Mouse (Mus musculus) mouse embryonic stem cell (cell line): Measurements from ENCODE around the gene Igsf9.

Experiments used
- in situ Hi-C, 2 experiments: fragments of 300-500 bp; cut with MboI; formaldehyde crosslinking; loops; 1 replicate in 1 of 2; 3 replicates in 1 of 2; pipeline ENCODE4 v1.14.3; 2019 to 2020; ENCODE audit warnings: low sequenced_read_pairs in 2 of 2, low pct_unique_long_range_greater_than_20kb in 1 of 2, mixed read lengths in 1 of 2; ENCODE audit not compliant: unreplicated experiment in 1 of 2

Gene Igsf9

GRCm38 (mm10) chr1:172481540-172482280, at the start of gene Igsf9:
Gene Igsf9 (plus strand): TSS chr1:172481788.
- in situ Hi-C loops: loop anchor here in 1 of 2 experiments (10.0 kb wide), 1 partner anchor 67 kb away; no protein-coding TSS in a partner anchor

GRCm38 (mm10) chr1:172431836-172432586, 49.6 kb upstream of the Igsf9 start:
- in situ Hi-C loops: no loop called here

GRCm38 (mm10) chr1:172432587-172432955, 49.0 kb upstream of the Igsf9 start:
- in situ Hi-C loops: no loop called here

- in situ Hi-C loops: no loop called here
Observed at GRCm38 (mm10) chr1:172433012-172433850, 48.4 kb upstream of the Igsf9 start.

- in situ Hi-C loops: no loop called here
Observed at GRCm38 (mm10) chr1:172433851-172434165, 47.8 kb upstream of the Igsf9 start.

GRCm38 (mm10) chr1:172436785-172437184, 44.8 kb upstream of the Igsf9 start:
- in situ Hi-C loops: no loop called here

GRCm38 (mm10) chr1:172438621-172439020, 43.0 kb upstream of the Igsf9 start:
- in situ Hi-C loops: no loop called here

- in situ Hi-C loops: no loop called here
Observed at GRCm38 (mm10) chr1:172440521-172440920, 41.1 kb upstream of the Igsf9 start.

GRCm38 (mm10) chr1:172441935-172442445, 39.6 kb upstream of the Igsf9 start:
- in situ Hi-C loops: no loop called here

GRCm38 (mm10) chr1:172450226-172450625, 31.4 kb upstream of the Igsf9 start:
- in situ Hi-C loops: no loop called here

- in situ Hi-C loops: no loop called here
Observed at GRCm38 (mm10) chr1:172450848-172451470, 30.6 kb upstream of the Igsf9 start.

- in situ Hi-C loops: no loop called here
Observed at GRCm38 (mm10) chr1:172452911-172453310, 28.7 kb upstream of the Igsf9 start.

GRCm38 (mm10) chr1:172453810-172454209, 27.8 kb upstream of the Igsf9 start:
- in situ Hi-C loops: no loop called here

GRCm38 (mm10) chr1:172455416-172455815, 26.2 kb upstream of the Igsf9 start:
- in situ Hi-C loops: no loop called here

- in situ Hi-C loops: no loop called here
Observed at GRCm38 (mm10) chr1:172456001-172456677, 25.4 kb upstream of the Igsf9 start.

- in situ Hi-C loops: no loop called here
Observed at GRCm38 (mm10) chr1:172457196-172457595, 24.4 kb upstream of the Igsf9 start.

GRCm38 (mm10) chr1:172458041-172458440, 23.5 kb upstream of the Igsf9 start:
- in situ Hi-C loops: no loop called here

GRCm38 (mm10) chr1:172461602-172462001, 20.0 kb upstream of the Igsf9 start:
- in situ Hi-C loops: no loop called here
